Mouse (Mus musculus) skeletal muscle tissue, adult 2 months (tissue): ENCODE results near the gene Bmpr1b.
"Not testable (repeated sequence)": the region's sequence is repeated elsewhere in the genome, so short reads cannot be mapped to it uniquely, and the experiment has no call there.

Experiments
- DNase-seq: peaks from one replicate; pipeline ENCODE4 v3.0.0-alpha.2; 2012; ENCODE audit warnings: low read depth, low spot score

The Bmpr1b gene

DNA sequence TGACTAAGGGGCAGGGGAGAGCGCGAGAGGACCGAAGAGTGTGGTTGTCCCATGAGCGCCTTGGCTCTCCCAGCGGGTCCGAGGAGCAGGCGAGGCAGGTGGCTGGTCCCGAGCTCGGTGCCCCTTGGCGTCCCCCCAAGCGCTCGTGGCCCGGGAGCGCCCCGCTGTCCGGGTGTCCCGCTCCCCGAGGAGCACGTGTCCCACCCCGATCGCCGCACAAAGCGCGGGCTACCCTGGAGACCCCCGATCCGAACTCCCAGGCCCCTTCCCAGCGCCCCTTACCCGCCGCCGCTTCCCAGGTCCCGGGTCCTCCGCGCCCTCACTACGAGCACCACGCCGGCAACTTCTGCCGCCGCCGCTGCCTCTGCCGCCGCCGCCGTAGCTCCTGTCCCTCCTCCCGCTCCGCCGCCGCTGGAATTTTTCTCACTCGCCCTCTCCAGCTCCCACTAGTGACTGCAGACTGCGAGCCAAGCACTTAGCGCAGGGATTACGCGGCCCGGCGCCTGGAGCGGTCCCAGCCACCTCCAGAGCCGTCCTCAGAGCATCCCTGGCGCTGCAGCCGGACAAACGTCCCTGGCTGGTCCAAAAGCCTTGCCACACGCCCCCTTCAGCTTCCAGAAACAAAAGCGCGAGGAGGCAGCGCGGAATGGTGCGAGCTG, at the start of gene Bmpr1b:
Gene Bmpr1b, minus strand, starts transcription at position 563 of the 659 bp plus-strand sequence.
- peak; percentile 47 for DNase-seq

DNA sequence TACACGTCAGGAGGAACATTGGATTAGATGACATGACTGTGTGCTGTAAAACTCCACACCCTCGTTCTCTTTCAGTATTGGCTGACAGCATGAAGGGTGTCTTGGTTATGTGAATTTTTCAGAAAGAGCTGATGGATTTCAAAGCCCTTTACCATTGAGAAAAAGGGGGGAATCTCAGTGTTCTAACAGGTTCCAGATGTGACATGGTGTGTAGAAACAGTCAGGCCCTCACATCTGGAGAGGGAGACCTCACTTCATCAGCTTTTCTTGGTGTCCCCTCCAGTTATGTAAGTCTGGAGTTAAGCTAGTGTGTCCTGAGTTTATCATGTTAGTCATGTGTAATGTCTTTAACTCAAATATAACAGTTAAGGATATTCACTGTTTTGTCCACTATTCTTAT, 43.6 kb upstream of the Bmpr1b start:
- no peak for DNase-seq

DNA sequence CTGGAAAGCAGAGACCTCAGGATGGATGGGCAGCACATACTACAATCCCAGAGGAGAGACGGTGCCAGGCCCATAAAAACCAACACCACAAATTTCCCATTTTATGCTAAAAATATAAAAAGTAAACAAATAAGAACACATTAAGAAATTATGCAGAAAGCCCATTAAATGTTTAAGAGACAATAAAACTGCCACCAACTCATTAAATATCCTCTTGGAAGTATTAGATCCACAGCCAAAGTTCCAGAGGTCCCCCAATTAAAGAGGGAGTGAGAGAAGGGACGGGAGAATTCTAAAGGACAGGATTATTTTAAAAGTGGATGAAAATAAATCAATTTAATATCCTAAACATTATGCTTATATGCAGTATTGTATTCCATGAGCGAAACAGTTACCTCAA, 43.0 kb upstream of the Bmpr1b start:
- no peak for DNase-seq

DNA sequence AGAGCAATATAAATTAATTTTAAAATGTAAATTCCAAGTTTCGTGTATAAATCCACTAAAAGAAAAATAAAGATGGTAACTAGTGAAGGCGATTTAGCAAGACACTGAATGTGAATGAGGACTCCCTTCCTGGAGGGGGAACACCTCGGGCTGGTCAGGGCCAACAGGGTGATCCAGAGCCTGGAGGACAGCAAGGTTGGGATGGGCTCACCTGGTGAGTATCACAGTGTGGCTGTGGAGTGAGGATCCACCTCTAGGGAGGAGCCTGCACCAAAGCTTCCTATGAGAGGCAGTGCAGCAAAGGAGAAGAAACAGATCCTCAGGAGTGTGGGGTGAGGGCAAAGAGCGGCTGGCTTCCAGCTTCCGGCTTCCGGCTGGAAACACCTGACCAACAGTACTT, 40.8 kb upstream of the Bmpr1b start:
- no peak for DNase-seq

DNA sequence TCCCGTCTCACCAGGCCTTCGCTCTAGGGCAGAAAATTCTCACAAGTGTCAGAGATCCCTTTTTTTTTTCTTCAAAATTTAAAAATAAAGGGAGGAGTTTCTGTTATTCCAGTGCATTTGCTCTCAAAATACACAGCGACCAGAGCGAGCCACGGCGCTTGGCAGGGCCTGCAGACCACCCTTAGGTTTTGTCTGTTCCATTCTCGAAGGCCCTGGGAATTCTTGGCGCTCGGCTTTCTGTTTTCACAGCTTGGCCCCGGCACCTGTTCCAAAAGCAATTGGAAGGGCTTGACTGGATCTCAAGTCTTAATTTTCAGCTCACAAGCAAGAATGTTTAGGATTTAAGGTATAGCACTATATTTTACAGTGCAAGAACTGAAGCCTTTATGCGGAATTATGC, 39.8 kb upstream of the Bmpr1b start:
- no peak for DNase-seq

DNA sequence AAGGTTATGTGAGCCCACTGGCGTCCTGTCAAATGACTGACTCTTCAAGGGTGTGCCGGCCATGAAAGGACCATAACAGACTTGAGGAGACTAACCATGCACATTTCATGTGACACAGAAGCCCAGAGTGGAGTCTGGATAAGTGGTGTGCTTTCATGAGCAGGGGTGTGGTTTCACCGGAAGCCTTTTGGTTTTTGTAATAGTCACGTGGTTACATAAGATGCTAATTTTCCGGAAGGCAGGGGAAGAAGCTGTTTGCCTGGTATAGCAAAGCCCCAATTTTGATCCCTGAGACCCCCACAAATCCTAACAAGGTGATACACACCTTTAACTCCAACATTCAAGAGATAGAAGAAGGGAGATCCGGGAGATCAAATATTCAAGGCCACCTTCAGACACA, 38.3 kb upstream of the Bmpr1b start:
- DNase-seq = no peak

DNA sequence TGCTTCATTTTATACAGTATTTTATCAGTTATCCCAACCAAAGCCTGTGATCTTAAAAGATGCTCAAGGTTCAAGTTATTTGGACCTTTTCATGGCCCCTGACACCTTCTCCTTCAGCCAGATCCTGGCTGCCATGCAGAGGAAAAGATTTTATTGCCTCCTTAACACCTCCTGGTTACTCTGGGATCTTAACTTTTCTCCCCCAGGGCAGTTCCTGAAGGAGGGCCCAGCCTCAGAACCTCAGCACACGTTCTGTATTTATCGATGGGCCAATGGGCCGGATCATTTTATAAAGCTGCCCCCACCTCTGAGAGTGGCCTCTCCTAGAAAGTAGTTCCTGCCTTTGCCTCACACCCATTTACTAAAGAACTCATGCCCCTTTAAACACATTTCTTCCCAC, 37.1 kb upstream of the Bmpr1b start:
- DNase-seq = no peak

DNA sequence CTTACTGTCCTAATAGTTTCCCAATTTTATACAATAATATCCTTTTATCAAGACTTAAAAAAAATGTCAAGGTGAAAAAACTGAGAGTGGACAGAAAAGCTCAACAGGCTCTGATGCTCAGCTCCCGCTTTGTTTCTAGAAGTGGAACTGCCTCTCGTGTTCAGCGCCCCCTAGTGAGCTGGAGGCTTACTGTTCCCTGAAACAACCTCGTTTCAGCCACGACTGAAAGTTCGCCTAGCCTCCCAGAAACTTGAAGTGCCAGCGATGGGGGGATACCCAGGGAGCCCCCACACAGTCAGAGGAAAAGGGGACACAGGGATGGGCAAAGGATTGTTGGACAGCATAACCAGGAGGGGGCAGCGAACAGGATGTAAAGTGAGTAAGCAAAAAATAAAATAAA, 26.9 kb upstream of the Bmpr1b start:
- DNase-seq = no peak

DNA sequence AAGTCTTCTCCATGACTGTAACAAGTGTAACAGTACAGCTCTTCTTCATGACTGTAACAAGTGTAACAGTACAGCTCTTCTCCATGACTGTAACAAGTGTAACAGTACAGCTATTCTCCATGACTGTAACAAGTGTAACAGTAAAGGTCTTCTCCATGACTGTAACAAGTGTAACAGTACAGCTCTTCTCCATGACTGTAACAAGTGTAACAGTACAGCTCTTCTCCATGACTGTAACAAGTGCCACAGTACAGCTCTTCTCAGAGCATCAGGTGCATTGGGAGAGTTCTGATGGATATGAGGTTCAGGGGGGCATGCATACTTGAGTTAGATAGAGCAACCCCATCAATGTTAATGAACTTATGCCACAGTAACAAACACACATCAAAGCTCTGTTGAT, 22.4 kb upstream of the Bmpr1b start:
- DNase-seq = not testable (repeated sequence)

DNA sequence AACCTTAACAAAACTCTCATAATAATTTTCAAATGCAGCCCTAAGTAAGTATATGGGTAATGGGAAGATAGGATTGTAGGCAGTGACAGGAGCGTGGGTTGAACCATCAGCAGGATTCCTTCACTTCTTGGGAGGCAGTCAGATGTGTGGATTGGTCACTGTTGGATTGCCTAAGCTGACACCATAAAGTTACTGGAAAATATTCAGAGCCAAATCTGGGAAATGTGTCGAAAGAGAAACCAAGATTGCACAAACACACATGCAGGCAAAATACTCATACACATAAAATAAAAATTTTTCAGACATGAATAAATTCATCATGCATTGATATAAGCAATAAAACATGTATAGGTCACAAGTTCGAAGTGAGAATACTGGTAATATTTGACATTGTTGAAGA, 17.3 kb upstream of the Bmpr1b start:
- DNase-seq = no peak

DNA sequence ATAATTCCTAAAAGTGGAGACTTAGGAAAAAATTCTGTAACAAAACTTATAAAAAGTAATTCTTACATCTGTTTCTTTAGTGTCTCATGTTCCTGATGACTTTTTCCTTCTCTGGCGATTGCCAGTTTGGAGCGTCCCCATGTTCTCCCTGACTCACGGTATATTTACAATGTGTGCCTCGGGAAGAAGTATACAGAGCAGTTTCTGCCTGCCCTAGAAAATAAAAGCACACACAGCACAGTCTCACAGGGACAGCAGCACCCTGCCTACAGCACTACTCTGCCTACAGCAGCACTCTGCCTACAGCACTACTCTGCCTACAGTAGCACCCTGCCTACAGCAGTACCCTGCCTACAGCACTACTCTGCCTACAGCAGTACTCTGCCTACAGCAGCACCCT, 4.8 kb upstream of the Bmpr1b start:
- DNase-seq = no peak

DNA sequence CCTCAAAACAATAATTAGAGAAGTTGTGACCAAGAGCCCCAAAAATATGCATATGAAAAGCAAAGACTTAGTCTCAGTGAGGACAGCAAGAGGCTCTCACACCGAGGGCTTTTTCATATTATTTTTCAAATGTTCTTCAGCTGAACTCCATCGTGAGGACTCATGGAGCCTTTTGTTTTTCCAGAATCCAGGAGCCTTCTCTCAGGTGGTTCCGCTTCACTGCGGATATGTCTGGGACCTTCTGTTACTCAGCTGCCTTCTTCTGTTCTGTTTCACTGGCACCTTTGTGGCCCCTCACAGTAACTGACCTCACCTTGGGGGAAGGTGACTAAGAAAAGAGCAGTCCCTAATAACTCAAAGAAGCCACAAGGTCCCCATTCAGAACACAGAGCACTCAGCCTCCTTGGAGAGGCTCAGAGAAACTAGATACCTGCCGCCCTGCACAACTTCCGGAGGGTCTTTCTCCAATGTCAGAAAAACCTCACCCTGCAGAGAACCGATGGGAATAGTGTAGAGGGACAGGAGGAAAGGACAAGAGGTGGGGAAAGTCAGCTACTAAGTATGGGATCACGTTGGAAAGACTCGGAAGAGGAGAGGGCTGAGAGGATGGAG, 868 bp downstream of the Bmpr1b start:
- no peak for DNase-seq

DNA sequence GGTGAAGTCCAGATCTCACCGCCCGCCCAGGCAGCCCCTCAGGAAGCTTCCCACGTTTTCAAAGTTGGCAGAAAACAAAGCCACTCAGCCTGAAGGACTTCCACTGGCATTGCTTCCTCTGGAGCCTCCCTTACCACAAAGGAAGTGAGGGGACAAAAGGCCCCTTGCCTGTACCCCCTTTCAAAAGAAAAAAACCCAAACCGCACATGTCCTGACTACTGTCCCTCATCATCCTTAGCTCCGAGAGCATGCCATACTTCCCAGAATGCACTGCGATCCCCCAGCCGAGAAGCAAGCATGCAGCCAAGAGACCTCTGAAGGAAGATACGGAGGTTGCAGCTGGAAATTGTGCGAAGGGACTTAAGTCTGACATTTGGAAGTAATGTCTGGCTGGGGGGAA, 4.2 kb downstream of the Bmpr1b start:
- DNase-seq = no peak

DNA sequence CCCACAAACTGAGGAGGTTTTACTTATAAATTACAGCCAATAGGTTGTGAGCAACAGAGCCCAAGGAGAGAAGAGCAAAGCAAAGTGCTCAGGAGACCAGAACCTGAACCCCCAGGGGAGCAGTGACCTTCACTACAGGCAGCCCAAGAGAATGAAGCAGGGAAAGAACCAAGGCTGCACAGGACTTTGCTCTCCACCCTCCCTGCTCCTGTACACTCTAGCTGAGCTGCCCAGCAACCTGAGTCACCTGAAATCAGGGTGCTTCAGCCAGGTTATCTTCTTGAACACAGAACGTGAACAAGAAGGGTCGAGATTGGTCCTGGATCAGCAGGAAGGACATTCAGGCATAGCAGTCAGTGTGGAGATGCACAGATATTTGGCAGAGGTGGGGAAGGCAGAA, 5.3 kb downstream of the Bmpr1b start:
- no peak for DNase-seq

DNA sequence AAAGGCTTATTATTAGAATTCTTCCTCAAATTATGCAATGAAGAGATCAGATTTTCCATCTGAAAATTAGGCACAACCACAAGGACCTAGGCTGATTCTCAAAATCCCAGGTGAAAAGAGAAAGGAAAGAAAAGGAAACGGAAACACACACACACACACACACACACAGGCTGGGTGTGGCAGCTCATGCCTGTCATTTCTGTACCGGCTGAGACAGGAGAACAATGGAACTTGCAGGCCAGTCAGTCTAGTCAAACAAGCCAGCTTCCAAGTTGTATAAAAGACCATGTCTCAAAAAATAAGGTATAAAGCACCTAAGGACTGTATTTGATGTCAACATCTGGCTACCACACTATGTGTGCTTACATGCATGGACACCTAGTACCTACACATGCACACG, 7.8 kb downstream of the Bmpr1b start:
- DNase-seq = no peak

DNA sequence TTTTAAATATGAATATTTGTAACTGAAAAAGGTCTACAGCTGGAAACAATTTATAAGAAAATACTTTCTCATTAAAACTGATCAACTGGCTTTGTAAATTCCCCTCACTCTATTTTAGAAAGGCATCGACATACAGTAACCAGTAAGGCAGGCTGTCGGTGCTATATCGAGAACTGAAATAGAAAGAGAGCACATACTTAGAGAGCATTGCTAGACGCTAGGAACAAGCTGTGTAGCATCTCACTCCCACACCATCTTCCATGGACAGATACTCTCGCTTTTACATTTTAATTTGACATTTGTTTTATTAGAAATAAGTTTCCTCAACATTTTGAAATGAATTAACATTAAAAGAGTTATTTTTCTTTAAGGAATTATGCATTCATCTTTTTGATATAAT, 17.2 kb downstream of the Bmpr1b start:
- DNase-seq = no peak

DNA sequence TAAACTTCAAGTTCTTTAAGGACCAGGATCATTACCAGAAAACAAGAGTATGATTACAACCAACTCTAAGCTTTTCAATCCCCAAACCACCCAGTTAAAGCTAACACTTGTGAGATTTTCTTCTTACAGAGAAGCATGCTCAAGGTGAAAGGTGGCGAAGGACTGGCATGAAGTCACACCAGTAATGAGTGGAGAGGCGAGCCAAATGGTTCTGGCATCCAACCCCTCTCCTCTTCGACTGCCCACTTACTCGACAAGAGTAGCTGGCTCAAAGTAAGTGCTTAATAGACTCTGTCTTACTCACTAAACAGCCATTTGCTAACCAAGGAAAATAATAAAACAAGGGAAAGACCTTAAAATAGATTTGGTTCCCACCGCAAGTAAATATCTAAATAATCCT, 30.4 kb downstream of the Bmpr1b start:
- no peak for DNase-seq

DNA sequence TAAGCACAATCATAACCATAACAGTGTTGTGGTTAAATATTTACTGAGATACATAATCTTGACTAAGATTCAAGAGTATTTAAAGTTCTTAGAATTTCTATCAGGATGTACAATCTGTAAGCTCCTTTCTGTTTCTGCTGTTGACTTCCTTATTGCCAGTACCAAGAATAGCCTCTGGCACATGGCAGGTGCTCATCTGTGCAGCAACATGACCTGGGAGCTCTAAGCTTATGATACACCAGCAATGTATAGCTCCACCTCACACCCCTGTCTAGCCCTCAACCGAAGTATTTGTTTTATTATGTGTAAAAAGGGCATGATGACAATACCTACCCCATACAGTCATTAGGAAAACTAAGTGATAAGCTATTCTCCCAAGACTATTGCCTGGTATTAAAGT, 42.8 kb downstream of the Bmpr1b start:
- DNase-seq = peak; percentile 25

DNA sequence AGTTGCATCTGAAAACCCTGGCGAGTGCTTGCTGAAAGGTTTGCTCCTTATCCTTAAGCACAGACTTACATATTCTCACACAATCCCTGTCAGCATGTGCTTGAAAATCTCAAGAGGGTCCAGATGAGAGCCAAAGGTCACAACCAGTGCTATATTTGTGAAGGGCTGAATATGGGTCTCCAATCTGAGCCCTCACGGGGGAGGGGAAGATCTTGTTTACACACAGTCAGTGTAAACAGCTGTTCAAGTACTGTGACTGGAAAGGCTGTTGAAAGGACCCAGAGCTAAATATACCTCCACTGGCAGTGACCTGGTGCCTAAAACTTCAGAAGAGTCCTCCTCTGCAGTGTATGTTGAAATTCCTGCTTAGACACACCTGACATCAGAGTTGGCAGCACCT, 43.7 kb downstream of the Bmpr1b start:
- DNase-seq = peak; percentile 76

DNA sequence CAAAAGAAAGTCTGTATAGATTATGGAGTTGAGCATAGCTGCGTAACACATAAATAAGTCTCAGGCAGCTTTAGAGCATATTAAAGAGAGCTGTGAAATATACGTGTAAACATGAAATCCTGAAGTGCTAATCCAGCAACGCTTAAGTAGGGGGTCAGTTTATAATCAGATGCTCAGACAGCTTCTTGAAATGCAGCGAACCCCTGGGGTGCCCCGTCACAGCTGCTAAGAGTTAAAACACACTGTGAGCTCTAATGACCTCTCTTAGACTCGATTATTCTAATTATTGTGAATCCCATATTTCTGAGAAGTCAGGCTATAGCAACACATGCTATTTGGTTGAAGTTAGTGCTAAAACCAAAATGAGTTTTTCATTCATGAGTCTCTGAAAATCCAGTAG, 45.0 kb downstream of the Bmpr1b start:
- DNase-seq = no peak

DNA sequence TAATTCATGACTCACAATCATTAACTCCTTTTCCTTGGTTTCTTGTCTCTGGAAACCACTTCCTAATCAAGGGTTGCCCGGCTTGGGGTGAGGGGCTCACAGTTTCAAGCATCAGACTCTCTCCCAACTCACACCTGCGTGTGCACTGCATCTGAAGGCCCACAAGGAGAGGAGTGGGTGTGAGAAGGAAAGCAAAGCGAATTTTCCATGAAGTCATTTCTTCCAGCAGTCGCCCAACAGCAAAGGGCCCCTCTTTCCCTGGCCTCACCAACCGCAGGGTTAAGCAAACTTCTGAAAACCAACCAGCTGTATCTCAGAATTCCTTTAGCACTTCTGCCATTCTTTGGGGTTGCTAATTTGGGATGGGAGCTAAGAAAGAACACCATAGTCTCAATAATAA, 46.8 kb downstream of the Bmpr1b start:
- DNase-seq = no peak

DNA sequence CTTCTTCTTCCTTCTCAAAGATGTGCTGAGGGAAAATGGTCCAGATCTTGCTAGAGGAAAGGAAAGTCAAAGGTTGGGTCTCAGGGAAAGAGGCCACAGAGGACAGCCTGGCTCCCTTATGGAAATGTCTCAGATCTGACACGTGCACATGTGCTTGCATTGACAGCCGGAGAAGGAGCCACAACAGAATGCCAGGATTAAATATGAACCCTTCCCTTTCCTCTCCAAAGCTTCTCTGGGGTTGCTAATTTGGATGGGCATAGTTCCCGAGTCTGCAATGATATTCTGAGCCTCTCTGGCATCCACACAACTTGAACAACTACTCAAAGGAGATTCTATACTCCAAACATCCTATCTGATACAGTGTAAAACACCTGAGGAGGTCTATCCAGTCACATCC, 48.4 kb downstream of the Bmpr1b start:
- peak; percentile 22 for DNase-seq

DNA sequence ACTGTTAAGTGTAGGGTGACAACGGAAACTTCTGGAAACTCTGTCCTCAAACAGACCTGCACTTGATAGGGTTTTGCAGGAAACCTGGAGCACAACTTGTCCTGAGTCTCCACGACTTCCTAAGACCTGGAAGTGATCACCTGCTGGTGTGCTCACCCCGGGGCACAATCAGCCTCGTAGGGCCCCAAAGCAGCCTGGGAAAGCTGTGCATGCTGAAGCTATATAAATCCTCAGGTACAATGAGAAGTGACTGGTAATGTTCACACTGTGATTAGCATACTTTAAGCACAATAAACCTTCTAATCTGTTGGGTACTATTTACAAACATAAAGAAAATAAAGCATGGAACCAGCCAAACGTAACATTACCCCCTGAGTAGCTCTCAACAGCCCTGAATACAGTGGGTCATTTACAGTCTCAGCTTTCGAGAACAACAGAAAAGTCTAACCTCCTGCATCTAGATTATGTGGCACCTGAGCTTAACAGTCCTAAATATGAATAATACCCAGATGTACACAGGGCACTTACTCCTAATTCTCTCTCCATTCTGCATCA, 54.4 kb downstream of the Bmpr1b start:
- DNase-seq = no peak

DNA sequence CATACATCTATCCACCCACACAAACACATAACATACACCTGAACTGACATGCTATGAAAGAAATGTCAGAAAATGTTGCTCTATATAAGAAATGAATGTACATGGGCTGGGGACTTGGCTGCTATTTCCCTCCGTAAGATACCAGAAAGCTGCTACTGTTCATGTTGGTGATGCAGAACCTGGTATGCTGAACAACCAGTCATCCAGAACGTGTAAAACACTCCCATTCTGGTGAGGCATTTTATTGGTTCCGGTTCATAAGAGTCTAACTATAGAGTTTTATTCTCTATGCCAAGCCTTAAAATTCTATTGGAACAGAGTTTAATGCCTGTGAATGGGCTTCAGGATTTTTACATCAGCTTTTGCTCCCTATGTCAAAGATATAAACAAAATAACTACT, 55.0 kb downstream of the Bmpr1b start:
- DNase-seq = no peak
